Mouse (Mus musculus) lung, postnatal 0 days (tissue): Measurements from ENCODE around the gene Hspb3. TPM values are rescaled to one million over a fixed set of nuclear protein-coding genes. Genes with fewer than 3 reads are reported as not detected.
A peak's percentile ranks its signal among the peaks of the same experiment; 100 is the strongest.

Experiments used
- ATAC-seq: fragments of 200-750 bp; cut with Nextera tagmentation; 2 replicates; pipeline ENCODE4 v1.8.0; 2017; ENCODE audit warnings: moderate library complexity
- DNase-seq: peaks from one replicate; pipeline ENCODE4 v3.0.0-alpha.2; 2016; ENCODE audit warnings: low spot score
- H3K27ac ChIP-seq: fragments of 300-500 bp; sonication (generic); 2 replicates; pipeline ENCODE4 v1.5.1; 2014; ENCODE audit warnings: antibody characterized with exemption, mild to moderate bottlenecking, low read length, mixed read lengths
- H3K27me3 ChIP-seq: fragments of 300-500 bp; sonication (generic); replicated peaks from 2 replicates; pipeline ENCODE4 v1.6.1; 2014; ENCODE audit warnings: low read length, mixed read lengths; ENCODE audit not compliant: insufficient read depth
- H3K36me3 ChIP-seq: fragments of 300-500 bp; sonication (generic); 2 replicates; pipeline ENCODE4 v1.6.1; 2014; ENCODE audit warnings: low read length, mixed read lengths; ENCODE audit not compliant: insufficient read depth
- H3K4me1 ChIP-seq: fragments of 300-500 bp; sonication (generic); 2 replicates; pipeline ENCODE4 v1.6.1; 2014; ENCODE audit warnings: antibody characterized with exemption, low read depth, low read length, mixed read lengths; ENCODE audit not compliant: insufficient read depth
- H3K4me2 ChIP-seq: fragments of 300-500 bp; sonication (generic); replicated peaks from 2 replicates; pipeline ENCODE4 v1.6.1; 2014; ENCODE audit warnings: low read depth, mild to moderate bottlenecking, low read length, moderate library complexity, mixed read lengths
- H3K4me3 ChIP-seq: fragments of 300-500 bp; sonication (generic); 2 replicates; pipeline ENCODE4 v1.5.1; 2014; ENCODE audit warnings: low read depth, low read length
- H3K9ac ChIP-seq: fragments of 300-500 bp; sonication (generic); replicated peaks from 2 replicates; pipeline ENCODE4 v1.6.1; 2014; ENCODE audit warnings: low read depth, mild to moderate bottlenecking
- H3K9me3 ChIP-seq: fragments of 300-500 bp; sonication (generic); 2 replicates; pipeline ENCODE4 v1.6.1; 2016; ENCODE audit warnings: low read length, mixed read lengths
- CTCF ChIP-seq: IDR thresholded peaks from 2 replicates; pipeline ENCODE4 v1.5.1; 2016; ENCODE audit warnings: antibody characterized with exemption, mild to moderate bottlenecking
- EP300 ChIP-seq: IDR thresholded peaks from 2 replicates; pipeline ENCODE4 v1.6.1; 2016; ENCODE audit warnings: antibody characterized with exemption, mild to moderate bottlenecking, control low read depth
- WGBS: fragments of 180-500 bp; shearing (Covaris S2); extraction: QIAGEN DNeasy Blood & Tissue Kit; methylation state at CpG from one replicate; pipeline ENCODE4 v1.1.7; 2014; 5-methylcytosine and 5-hydroxymethylcytosine counted together
- polyA plus RNA-seq: library from polyadenylated mRNA; unstranded; fragments of >200 nt; fragmentation: Nextera tagmentation; extraction: Ambion mirVana; gene quantifications from 2 replicates; pipeline ENCODE4 v1.2.1, GENCODE M21; 2015

The Hspb3 gene
- polyA plus RNA-seq, 1 experiment from 2014 or later, result 0.62 TPM

DNA sequence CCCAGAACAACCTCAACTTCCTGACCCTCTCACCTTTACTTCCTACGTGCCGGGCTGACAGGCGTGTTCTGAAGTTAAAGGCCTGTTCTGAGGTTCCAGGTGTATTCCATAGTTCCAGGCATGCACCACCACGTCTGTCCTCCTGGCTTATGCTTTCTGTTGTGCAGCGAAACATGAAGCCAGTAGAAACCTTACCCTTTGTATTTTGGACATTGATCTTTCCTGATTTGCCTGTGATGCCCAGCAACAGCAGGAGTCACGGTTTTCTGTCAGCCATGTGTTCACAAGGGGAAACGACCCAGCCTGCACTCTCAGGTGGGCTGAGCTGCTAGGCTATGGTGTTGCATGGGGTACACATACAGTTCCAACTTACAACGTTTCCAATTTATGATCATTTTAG is 35.9 kb downstream of the Hspb3 start:
- Histone ChIP-seq H3K4me1 (no peaks in the 10 kb centered on the region), H3K27ac (no peak overlapping the region), H3K27me3 (no peaks in the 10 kb centered on the region), H3K9ac (no peak overlapping the region), H3K36me3 (no peaks in the 10 kb centered on the region), H3K4me2 (no peak overlapping the region), H3K9me3 (no peaks in the 10 kb centered on the region), H3K4me3 (no peak overlapping the region)
- TF ChIP-seq EP300 (no peak), CTCF (no peak)
- 73% methylated on average over 8 of the region's 8 CpGs for WGBS
- DNase-seq, result no peak
- no peak for ATAC-seq

DNA sequence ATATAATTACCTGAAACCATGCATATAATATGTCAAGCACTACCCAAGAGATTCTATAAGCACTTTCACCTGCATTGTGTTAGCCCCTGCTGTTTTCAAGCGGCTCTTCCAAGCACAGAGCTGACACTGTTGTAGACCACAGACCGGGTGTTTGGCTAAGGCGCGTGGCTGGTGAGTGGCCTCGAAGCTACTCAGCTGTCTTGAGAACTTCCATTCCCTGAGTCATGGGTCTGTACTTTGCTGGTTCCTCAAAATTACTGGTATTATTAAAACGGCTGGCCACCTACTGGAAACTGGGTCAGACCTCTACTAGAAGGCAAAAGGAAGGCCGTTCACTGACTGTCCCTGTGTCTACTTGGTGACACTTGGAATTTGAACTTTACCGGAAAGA is 40.6 kb downstream of the Hspb3 start:
- Histone ChIP-seq H3K4me2 (no peak overlapping the region), H3K9ac (no peak overlapping the region), H3K4me3 (no peak overlapping the region), H3K27me3 (no peaks in the 10 kb centered on the region), H3K27ac (peak overlapping the region; percentile 75), H3K36me3 (no peaks in the 10 kb centered on the region), H3K4me1 (no peaks in the 10 kb centered on the region), H3K9me3 (no peaks in the 10 kb centered on the region)
- TF ChIP-seq CTCF (no peak), EP300 (no peak)
- WGBS, result 37% methylated on average over 8 of the region's 8 CpGs
- DNase-seq (peak; percentile 57), ATAC-seq (peak; percentile 58)

DNA sequence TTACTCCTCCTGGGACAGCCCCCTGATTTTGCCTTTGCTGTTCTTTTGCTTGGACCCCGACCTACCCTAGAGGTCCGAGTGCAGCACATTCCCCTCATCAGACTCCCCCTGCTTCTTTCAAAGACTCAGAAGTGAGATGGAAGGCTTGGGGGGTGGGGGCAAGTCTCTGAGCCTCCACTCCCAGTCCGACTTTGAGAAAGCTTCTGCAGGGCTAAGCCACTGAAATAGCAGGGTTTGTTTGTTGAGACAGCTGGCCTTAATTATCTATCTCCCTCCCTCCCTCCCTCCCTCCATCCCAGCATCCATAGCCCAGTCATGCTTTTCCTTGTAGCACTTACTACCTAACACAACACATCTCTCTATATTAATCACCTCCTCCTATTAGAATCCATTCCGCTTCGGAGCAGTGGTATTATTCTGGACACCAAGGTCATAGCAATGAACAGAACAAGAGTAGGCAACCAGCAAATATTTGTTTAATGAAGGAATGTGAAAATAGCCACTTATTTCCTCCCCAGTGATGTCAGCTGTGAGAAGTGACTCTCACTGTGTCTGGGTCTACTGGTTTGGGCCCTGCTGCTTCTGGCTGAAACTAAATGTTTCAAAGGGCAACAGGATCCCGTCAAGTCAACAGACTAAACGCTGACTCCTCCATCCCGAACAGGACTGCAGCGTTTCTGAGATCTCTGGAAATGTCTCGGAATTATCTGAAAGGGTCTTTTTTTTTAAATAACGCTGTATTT is 41.2 kb downstream of the Hspb3 start:
- DNase-seq (peak; percentile 77), ATAC-seq (peak; percentile 52)
- Histone ChIP-seq H3K4me3 (no peak overlapping the region), H3K4me2 (no peak overlapping the region), H3K27me3 (no peaks in the 10 kb centered on the region), H3K27ac (peak overlapping the region; percentile 75), H3K36me3 (no peaks in the 10 kb centered on the region), H3K9me3 (no peaks in the 10 kb centered on the region), H3K4me1 (peaks cover 3% of the 10 kb centered on the region; the same call in 1 of the 2 replicates), H3K9ac (no peak overlapping the region)
- 30% methylated on average over 11 of the region's 11 CpGs for WGBS
- TF ChIP-seq EP300, result peak; percentile 81
- TF ChIP-seq CTCF, result no peak

DNA sequence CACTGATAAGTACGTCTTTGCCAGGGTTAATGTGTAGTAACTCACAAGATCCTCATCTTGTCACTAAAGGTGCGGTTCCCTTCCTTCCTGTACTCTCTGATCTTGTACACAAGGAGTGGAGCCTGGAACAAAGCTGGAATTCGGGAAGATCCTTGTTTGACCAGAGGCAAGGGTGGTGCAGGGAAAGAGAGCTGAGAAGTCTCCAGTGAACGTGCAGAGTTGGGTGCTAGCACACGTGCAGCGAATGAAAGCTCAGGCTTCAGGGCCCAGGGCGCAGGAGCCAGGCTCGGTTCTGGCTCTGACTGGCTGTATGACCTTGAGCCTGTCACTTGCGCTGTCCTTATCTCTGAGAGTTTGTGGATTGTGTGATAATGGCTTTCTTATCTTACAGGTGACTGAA is 44.5 kb downstream of the Hspb3 start:
- H3K4me2 ChIP-seq, result no peak overlapping the region
- H3K9me3 ChIP-seq, result no peaks in the 10 kb centered on the region
- H3K27me3 ChIP-seq, result no peaks in the 10 kb centered on the region
- H3K4me3 ChIP-seq, result no peak overlapping the region
- DNase-seq (no peak), ATAC-seq (no peak)
- H3K27ac ChIP-seq, result no peak overlapping the region
- TF ChIP-seq CTCF (no peak), EP300 (no peak)
- 39% methylated on average over 9 of the region's 9 CpGs for WGBS
- no peak overlapping the region for H3K9ac ChIP-seq
- peaks cover 21% of the 10 kb centered on the region; the same call in 1 of the 2 replicates for H3K4me1 ChIP-seq
- no peaks in the 10 kb centered on the region for H3K36me3 ChIP-seq

DNA sequence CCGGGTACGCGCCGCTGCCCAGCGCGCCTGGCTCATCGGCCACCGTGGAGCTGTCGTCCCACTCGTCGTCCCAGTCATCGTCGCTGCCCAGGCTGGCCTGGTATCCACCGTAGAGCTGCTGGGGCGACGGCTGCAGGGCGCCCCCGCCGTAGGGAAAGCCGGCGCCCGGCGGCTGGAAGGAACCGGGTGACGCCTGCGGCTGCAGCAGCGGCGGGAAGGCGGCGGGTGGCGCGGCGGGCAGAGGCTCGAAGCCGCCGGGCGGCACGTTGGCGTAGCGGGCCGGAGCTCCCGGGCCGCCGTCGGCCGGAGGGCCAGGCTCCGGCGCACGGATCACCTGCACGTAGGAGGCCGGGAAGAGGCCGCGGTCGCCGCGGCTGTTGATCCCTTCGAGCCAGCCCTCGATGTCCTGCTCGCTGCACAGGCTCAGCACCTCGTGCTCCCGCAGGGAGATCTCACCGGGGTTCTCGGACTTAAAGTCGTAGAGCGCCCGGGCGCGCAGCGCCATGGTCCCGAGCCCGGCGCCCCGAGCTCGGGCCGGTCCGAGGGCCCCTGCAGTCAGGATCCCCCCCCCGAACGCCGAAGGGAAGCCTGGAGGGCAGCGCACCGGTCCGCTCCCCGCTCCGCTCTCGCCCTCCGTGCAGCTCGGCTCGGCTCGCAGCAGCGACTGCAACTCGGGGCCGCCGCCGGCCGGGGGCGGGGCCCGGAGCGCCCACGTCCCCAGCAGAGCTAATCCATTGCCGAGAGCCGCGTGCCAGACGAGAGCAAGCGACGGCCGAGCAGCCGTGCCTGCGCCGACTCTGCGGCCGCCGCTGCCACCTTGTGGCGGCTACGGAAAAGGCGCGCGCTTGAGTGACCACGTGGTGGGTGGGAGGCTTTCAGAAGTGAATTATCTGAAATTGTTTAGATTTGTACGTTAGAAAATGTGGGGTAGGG is 45.3 kb downstream of the Hspb3 start, which contains the start of gene Snx18:
Gene Snx18, minus strand, starts transcription at position 674 of the 933 bp plus-strand sequence.
- H3K27me3 ChIP-seq, result no peaks in the 10 kb centered on the region
- ATAC-seq (peak; percentile 87), DNase-seq (peak; percentile 97)
- H3K36me3 ChIP-seq, result no peaks in the 10 kb centered on the region
- H3K4me3 ChIP-seq, result peak within 1 kb of the TSS; percentile 77
- TF ChIP-seq CTCF (peak; percentile 98), EP300 (0 out of 2 replicates have a peak, but pooled peaks have one; percentile 39)
- H3K9me3 ChIP-seq, result no peaks in the 10 kb centered on the region
- H3K27ac ChIP-seq, result peak within 1 kb of the TSS; percentile 95
- 1% methylated on average over 97 of the region's 119 CpGs for WGBS
- H3K4me1 ChIP-seq, result peaks cover 28% of the 10 kb centered on the region; the same call in 1 of the 2 replicates
- peak within 1 kb of the TSS; percentile 71 for H3K9ac ChIP-seq
- H3K4me2 ChIP-seq, result peak within 1 kb of the TSS; percentile 80

DNA sequence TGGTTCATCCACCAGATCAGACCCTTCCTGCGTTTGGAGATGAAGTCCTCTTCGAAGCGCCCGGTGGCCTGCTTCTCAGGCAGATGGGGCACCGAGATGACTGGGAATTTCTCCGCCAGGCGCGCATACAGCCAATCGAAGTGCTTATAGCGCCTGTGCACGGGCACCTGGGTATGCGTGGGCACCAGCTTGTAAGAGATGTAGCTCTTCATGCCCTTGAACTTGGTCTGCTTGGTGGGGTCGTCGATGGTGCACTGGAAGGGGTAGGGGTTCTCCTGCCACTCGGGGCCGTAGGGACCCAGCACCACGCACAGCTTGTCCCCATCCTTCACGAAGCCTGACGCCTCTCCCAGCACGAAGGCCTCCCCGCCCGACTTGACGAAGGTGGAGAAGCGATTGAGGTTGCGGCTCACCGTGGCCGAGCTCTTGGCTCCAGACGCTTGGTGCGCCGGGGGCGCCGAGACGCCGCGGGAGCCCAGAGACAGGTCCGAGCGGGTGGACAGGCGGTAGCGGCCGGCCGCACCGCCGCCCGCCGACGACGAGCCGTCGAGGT is 46.1 kb downstream of the Hspb3 start:
- 7% methylated on average over 47 of the region's 49 CpGs for WGBS
- Histone ChIP-seq H3K4me2 (peak overlapping the region; percentile 80), H3K36me3 (no peaks in the 10 kb centered on the region), H3K9ac (peak overlapping the region; percentile 71), H3K27me3 (no peaks in the 10 kb centered on the region), H3K4me1 (peaks cover 32% of the 10 kb centered on the region; the same call in 1 of the 2 replicates), H3K4me3 (peak overlapping the region; percentile 77), H3K27ac (peak overlapping the region; percentile 95), H3K9me3 (no peaks in the 10 kb centered on the region)
- TF ChIP-seq CTCF (no peak), EP300 (no peak)
- ATAC-seq, result no peak
- DNase-seq, result peak; percentile 35
